Mouse (Mus musculus) intestine, embryonic 15.5 days (tissue): Measurements from ENCODE around the gene Vipas39. TPM values are rescaled to one million over a fixed set of nuclear protein-coding genes. Genes with fewer than 3 reads are reported as not detected.
A peak's percentile ranks its signal among the peaks of the same experiment; 100 is the strongest.
"Not testable (repeated sequence)": the region's sequence is repeated elsewhere in the genome, so short reads cannot be mapped to it uniquely, and the experiment has no call there.

Experiments
- ATAC-seq: fragments of 200-750 bp; cut with Nextera tagmentation; 2 replicates; pipeline ENCODE4 v1.8.0; 2017; ENCODE audit warnings: moderate TSS enrichment, moderate library complexity
- H3K27ac ChIP-seq: fragments of 300-500 bp; sonication (generic); 2 replicates; pipeline ENCODE4 v1.5.1; 2015; ENCODE audit warnings: mild to moderate bottlenecking, inconsistent platforms
- H3K27me3 ChIP-seq: fragments of 300-500 bp; sonication (generic); replicated peaks from 2 replicates; pipeline ENCODE4 v1.6.1; 2015; ENCODE audit warnings: inconsistent platforms
- H3K36me3 ChIP-seq: fragments of 300-500 bp; sonication (generic); 2 replicates; pipeline ENCODE4 v1.6.1; 2015; ENCODE audit warnings: inconsistent platforms
- H3K4me1 ChIP-seq: fragments of 300-500 bp; sonication (generic); replicated peaks from 2 replicates; pipeline ENCODE4 v1.6.1; 2015; ENCODE audit warnings: inconsistent platforms
- H3K4me2 ChIP-seq: fragments of 300-500 bp; sonication (generic); replicated peaks from 2 replicates; pipeline ENCODE4 v1.6.1; 2015; ENCODE audit warnings: mild to moderate bottlenecking, inconsistent platforms
- H3K4me3 ChIP-seq: fragments of 300-500 bp; sonication (generic); replicated peaks from 2 replicates; pipeline ENCODE4 v1.5.1; 2015; ENCODE audit warnings: inconsistent platforms
- H3K9ac ChIP-seq: fragments of 300-500 bp; sonication (generic); 2 replicates; pipeline ENCODE4 v1.6.1; 2015; ENCODE audit warnings: inconsistent platforms
- H3K9me3 ChIP-seq: fragments of 300-500 bp; sonication (generic); 2 replicates; pipeline ENCODE4 v1.6.1; 2016; ENCODE audit warnings: inconsistent platforms
- WGBS: fragments of 180-500 bp; shearing (Covaris S2); methylation state at CpG from one replicate; pipeline ENCODE4 v1.1.7; 2015; 5-methylcytosine and 5-hydroxymethylcytosine counted together
- polyA plus RNA-seq: library from polyadenylated mRNA; unstranded; fragments of >200 nt; fragmentation: Nextera tagmentation; extraction: Ambion mirVana; gene quantifications from 2 replicates; pipeline ENCODE4 v1.2.1, GENCODE M21; 2015

Vipas39 gene
- polyA plus RNA-seq, 1 experiment from 2014 or later = 36.6 TPM

GRCm38 (mm10) chr12:87283706-87284105, 17.6 kb upstream of the Vipas39 start:
- Histone ChIP-seq H3K9ac (no peak overlapping the region), H3K4me1 (peaks cover 10% of the 10 kb centered on the region), H3K36me3 (no peaks in the 10 kb centered on the region), H3K4me2 (no peak overlapping the region), H3K27me3 (no peaks in the 10 kb centered on the region), H3K27ac (no peak overlapping the region), H3K9me3 (no peaks in the 10 kb centered on the region), H3K4me3 (no peak overlapping the region)
- 70% methylated on average over 7 of the region's 7 CpGs for WGBS
- no peak for ATAC-seq

DNA sequence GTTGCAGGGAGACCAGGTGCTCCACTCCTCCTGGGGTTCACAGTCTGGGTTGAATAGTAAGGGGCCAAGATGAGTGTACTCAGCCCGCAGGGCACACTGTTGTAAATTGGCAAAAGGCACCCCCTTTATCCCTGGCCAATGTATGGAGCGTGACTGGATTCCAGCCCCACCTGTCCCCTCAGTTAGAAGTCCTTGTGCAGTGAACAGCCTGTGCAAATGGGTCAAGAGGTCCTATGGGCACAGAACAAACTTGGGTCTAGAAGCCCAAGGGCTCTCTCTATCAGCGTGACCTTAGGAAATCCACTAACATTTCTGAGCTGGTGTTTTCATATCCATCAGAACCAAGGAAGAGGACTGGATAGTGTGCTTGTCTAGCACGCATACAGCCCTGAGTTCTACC, 16.7 kb upstream of the Vipas39 start:
- Histone ChIP-seq H3K27me3 (no peaks in the 10 kb centered on the region), H3K4me3 (no peak overlapping the region), H3K4me2 (no peak overlapping the region), H3K36me3 (no peaks in the 10 kb centered on the region), H3K9me3 (no peaks in the 10 kb centered on the region), H3K9ac (no peak overlapping the region), H3K27ac (no peak overlapping the region), H3K4me1 (peaks cover 17% of the 10 kb centered on the region)
- no peak for ATAC-seq
- WGBS = 92% methylated on average over 4 of the region's 4 CpGs

- Histone ChIP-seq H3K9ac (no peak overlapping the region), H3K4me2 (no peak overlapping the region), H3K27me3 (no peaks in the 10 kb centered on the region), H3K27ac (no peak overlapping the region), H3K4me3 (no peak overlapping the region), H3K4me1 (peaks cover 17% of the 10 kb centered on the region), H3K9me3 (no peaks in the 10 kb centered on the region), H3K36me3 (no peaks in the 10 kb centered on the region)
- WGBS = 61% methylated on average over 1 of the region's 1 CpGs
- no peak for ATAC-seq
Measured at GRCm38 (mm10) chr12:87281766-87282165, 15.7 kb upstream of the Vipas39 start.

DNA sequence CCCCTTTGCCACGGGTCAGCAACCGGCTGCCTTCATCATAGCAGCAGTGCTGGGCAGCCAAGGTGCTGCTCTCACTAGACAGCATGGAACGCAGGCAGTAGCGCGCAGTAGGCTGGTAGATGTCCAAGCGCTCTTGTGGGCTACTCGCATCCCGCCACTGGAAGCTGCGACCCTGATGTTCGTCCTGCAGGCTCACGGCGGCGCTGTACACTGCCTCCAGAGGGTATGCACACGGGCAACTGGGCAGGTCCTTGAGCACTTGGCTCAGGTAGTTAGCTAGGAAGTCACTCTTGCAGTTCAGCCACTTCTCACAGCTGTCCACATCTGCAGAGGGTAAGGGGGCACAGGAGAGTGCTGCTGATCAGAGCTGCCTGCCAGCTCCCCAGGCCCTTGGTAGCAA, 13.8 kb upstream of the Vipas39 start:
- H3K4me2 ChIP-seq = 0 out of 2 replicates have a peak overlapping the region, but pooled peaks have one; percentile 2
- no peak overlapping the region for H3K4me3 ChIP-seq
- H3K9me3 ChIP-seq = no peaks in the 10 kb centered on the region
- 51% methylated on average over 14 of the region's 14 CpGs for WGBS
- no peak overlapping the region for H3K27ac ChIP-seq
- ATAC-seq = peak; percentile 23; the same call in 1 of the 2 replicates
- peaks cover 17% of the 10 kb centered on the region for H3K4me1 ChIP-seq
- H3K27me3 ChIP-seq = no peaks in the 10 kb centered on the region
- H3K9ac ChIP-seq = no peak overlapping the region
- H3K36me3 ChIP-seq = peaks cover 2% of the 10 kb centered on the region; the same call in 1 of the 2 replicates

DNA sequence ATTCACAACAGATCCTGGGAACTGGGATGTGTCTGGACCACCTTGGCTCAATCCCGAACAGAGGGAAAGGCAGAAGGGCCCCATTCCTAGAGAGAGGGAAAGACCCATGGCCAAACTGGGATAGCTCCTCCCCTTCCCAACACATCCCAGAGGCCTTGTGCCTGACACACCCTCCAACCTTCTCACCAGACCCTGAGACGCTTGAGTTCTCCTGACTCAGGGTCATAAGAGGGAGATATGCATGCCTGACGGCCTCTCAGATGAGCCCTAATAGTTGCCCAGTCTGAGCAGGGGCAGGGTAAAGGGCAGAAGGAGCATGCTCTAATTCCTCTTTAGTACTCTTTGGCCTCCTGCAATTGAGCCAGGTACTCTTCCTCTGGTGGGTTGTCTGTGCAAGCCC, 13.3 kb upstream of the Vipas39 start:
- peak; percentile 73 for ATAC-seq
- Histone ChIP-seq H3K9ac (no peak overlapping the region), H3K9me3 (no peaks in the 10 kb centered on the region), H3K4me3 (no peak overlapping the region), H3K4me2 (0 out of 2 replicates have a peak overlapping the region, but pooled peaks have one; percentile 2), H3K27me3 (no peaks in the 10 kb centered on the region), H3K4me1 (peaks cover 17% of the 10 kb centered on the region), H3K36me3 (peaks cover 7% of the 10 kb centered on the region; the same call in 1 of the 2 replicates), H3K27ac (no peak overlapping the region)
- WGBS = 46% methylated on average over 3 of the region's 3 CpGs

GRCm38 (mm10) chr12:87278118-87278730, 12.2 kb upstream of the Vipas39 start:
- Histone ChIP-seq H3K27ac (no peak overlapping the region), H3K4me1 (peaks cover 17% of the 10 kb centered on the region), H3K9ac (no peak overlapping the region), H3K27me3 (no peaks in the 10 kb centered on the region), H3K36me3 (peaks cover 16% of the 10 kb centered on the region), H3K4me2 (peak overlapping the region; percentile 39), H3K9me3 (no peaks in the 10 kb centered on the region), H3K4me3 (no peak overlapping the region)
- WGBS = 11% methylated on average over 6 of the region's 6 CpGs
- peak; percentile 76 for ATAC-seq

DNA sequence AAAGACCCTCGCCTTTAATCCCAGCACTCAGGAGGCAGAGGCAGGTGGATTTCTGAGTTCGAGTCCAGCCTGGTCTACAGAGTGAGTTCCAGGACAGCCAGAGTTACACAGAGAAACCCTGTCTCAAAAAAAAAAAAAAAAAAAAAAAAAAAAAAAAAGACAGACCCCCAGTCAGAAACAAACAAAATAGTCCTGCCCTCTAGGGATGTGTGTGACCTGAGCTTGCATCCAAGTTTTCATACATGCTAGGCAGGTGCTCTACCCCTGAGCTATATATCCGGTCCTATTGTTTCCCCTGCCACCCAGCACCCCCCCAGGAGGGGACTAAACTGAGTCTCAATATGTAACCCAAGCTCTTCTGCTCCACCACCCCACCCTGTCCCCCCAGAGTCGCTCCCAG, 11.2 kb upstream of the Vipas39 start:
- not testable (repeated sequence) for ATAC-seq
- 95% methylated on average over 4 of the region's 4 CpGs for WGBS
- peaks cover 17% of the 10 kb centered on the region for H3K4me1 ChIP-seq

DNA sequence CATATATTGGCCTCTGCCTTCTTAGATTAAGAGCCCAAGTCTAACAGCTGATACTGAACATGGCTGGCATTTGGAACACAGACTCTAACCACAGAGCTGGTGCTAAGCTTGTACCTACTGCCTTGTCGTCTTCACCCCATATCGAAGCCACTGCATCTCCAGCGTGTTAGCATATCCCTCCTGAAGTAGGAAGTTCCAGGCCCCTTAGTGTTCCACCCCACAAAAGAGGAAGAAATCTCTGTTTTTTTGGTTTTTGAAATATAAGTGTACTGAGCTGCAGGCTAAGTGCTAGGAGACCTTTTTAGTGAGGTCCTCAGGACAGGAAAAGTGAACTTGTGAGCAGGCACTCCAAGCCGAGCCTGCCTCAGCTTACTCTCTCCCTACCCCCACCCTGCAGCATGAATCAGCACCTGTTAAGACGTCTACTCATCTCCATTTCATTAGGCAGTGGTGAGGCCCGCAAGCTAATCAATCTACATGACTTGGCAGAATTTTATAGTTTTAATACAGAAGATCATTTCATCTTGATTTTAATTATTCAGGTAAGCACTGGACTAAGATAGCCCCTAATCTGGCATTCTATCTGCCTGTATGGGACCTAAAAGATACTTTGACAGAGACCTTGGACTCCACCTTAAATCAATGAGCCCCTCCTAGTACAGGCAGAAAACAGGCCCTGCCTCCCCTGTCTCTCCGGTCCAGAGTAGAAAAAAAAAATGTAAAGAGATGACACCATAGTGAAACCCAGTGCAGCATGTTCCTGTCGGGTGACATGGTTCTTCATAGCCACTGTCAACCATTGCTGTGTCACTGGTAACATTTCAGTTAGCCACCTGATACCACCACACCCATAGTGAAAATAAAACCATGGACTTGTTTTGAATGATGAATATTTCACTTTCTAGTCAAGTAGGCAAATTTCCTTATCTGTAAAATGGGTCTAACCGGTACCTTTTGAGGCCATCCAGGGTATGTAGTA, 9.1 kb upstream of the Vipas39 start:
- peaks cover 43% of the 10 kb centered on the region for H3K36me3 ChIP-seq
- H3K27ac ChIP-seq = no peak overlapping the region
- H3K9me3 ChIP-seq = no peaks in the 10 kb centered on the region
- 82% methylated on average over 9 of the region's 9 CpGs for WGBS
- no peak for ATAC-seq
- H3K4me2 ChIP-seq = no peak overlapping the region
- H3K9ac ChIP-seq = no peak overlapping the region
- H3K4me3 ChIP-seq = no peak overlapping the region
- H3K4me1 ChIP-seq = peaks cover 17% of the 10 kb centered on the region
- no peaks in the 10 kb centered on the region for H3K27me3 ChIP-seq

More for the DNA sequence above, 11.2 kb upstream of the Vipas39 start:
- not testable (repeated sequence) for H3K4me3 ChIP-seq, H3K4me2 ChIP-seq, H3K27me3 ChIP-seq, H3K9me3 ChIP-seq, H3K27ac ChIP-seq, H3K9ac ChIP-seq
- H3K36me3 ChIP-seq = peaks cover 26% of the 10 kb centered on the region

- H3K36me3 ChIP-seq = peaks cover 31% of the 10 kb centered on the region
- no peak overlapping the region for H3K9ac ChIP-seq
- ATAC-seq = no peak
Measured at GRCm38 (mm10) chr12:87267682-87268081, 1.6 kb upstream of the Vipas39 start.

DNA sequence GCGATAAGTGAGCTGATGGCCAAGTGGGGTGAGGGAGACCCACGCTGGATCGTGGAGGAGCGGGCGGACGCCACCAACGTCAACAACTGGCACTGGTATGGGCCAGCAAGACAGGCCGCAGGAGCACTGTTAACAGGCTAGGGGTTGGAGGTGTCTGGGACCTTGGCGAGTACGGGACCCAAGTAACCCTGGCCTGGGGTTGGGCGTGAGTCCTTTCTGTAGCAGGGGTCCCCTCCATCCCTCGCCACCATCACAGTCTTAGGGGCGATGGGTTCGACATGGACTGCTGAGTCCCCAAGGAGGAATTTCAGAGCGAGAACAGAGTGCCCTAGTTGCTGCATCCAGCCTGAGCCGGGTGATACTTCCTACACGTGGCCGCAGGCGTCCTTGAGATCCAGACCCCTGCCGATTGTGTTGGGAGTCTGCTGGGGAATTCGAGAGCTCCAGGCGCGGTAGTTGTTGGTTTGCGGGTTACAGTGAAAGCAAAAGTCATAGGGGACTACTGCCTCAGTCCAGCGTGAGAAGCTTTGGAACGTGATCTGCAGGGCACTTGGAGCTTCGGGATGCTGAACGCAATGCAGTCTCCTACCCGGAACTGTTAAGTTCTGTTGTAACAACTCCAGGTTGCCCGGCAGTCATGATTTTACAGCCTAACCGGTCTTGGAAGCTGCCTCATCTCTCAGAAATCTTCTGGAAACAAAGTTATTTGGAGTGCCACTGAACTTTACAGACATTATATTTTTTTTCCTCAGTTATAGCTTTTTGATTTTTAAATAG, 959 bp upstream of the Vipas39 start:
- H3K4me1 ChIP-seq = peaks cover 9% of the 10 kb centered on the region
- H3K27me3 ChIP-seq = no peaks in the 10 kb centered on the region
- WGBS = under 1% methylated on average over 31 of the region's 31 CpGs
- H3K27ac ChIP-seq = peak overlapping the region; percentile 92
- H3K9me3 ChIP-seq = no peaks in the 10 kb centered on the region
- H3K4me3 ChIP-seq = peak overlapping the region; percentile 91
- H3K9ac ChIP-seq = peak overlapping the region; percentile 90
- peak overlapping the region; percentile 82 for H3K4me2 ChIP-seq
- peaks cover 25% of the 10 kb centered on the region for H3K36me3 ChIP-seq
- ATAC-seq = peak; percentile 68

More at GRCm38 (mm10) chr12:87267682-87268081, 1.6 kb upstream of the Vipas39 start:
- Histone ChIP-seq H3K4me1 (peaks cover 9% of the 10 kb centered on the region), H3K4me2 (peak overlapping the region; percentile 82), H3K27me3 (no peaks in the 10 kb centered on the region), H3K9me3 (no peaks in the 10 kb centered on the region), H3K4me3 (peak overlapping the region; percentile 91), H3K27ac (no peak overlapping the region)
- 22% methylated on average over 4 of the region's 4 CpGs for WGBS

DNA sequence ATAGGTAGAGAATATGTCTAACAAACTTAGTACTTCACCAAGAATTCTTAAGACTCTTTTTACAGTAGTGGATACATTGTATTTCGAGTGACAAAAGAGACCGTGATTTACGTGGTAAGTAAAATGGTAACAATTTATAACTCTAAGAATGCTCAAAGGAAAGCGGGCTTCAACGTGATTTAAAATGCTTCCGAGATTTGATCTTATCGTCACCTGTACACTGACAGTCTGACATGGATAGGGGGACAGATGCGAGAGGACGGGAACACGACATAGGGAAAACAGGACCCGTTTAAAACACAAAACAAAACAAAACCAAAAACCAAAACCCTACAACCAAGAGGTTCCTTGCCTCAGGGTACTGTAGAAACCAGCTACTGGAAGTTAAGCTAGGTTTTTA, 612 bp downstream of the Vipas39 start:
- peaks cover 16% of the 10 kb centered on the region for H3K36me3 ChIP-seq
- peak overlapping the region; percentile 90 for H3K9ac ChIP-seq
- H3K4me2 ChIP-seq = peak overlapping the region; percentile 63
- H3K4me3 ChIP-seq = peak overlapping the region; percentile 91
- peak overlapping the region; percentile 65; the same call in 1 of the 2 replicates for H3K27ac ChIP-seq
- no peaks in the 10 kb centered on the region for H3K27me3 ChIP-seq
- no peaks in the 10 kb centered on the region for H3K9me3 ChIP-seq
- ATAC-seq = no peak
- peaks cover 9% of the 10 kb centered on the region for H3K4me1 ChIP-seq
- 18% methylated on average over 11 of the region's 11 CpGs for WGBS

DNA sequence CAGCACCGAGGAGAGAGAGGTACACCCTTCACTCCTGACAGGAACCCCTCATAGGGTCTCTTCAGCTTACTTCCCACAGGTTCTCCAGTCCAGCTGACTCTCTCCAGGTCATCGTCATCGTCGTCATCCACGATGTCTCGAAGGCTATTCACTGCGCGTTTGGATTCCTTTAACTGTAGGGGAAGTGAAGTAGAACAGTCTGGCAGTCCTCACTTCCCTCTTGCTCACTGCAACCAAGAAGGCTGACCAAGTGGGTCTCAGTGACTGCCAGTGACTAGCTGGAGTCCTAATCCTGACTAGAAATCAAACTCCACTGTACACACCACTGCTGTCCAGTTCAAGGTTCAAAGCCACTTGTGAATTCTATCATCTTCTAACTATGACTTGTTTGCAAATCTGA, 5.5 kb downstream of the Vipas39 start:
- Histone ChIP-seq H3K27me3 (no peaks in the 10 kb centered on the region), H3K27ac (no peak overlapping the region), H3K9me3 (no peaks in the 10 kb centered on the region), H3K4me3 (no peak overlapping the region), H3K4me2 (no peak overlapping the region), H3K9ac (no peak overlapping the region), H3K36me3 (peaks cover 13% of the 10 kb centered on the region; the same call in 1 of the 2 replicates), H3K4me1 (no peaks in the 10 kb centered on the region)
- ATAC-seq = no peak
- WGBS = 96% methylated on average over 8 of the region's 8 CpGs
